Mouse (Mus musculus): Measurements from ENCODE around the gene Adamtsl5.

DNA sequence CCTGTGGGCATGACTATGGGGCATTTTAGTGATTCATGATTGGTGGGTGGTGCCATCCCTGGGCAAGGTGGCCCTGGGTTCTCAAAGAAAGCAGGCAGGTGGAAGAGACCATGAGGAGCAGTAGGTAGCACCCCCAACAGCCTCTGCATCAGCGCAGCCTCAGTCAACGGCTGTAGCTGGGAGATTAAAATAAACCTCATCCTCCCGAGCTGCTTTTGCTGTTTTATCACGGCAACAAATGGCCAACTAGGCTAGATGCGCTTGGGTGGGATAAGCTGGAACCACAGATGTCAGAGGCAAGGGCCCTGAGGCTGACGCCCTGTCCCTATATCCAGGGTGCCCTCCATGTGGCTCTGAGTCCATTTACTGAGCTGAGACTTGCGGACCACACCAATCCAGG, 36.5 kb upstream of the Adamtsl5 start:
- TF ChIP-seq POLR2A (IDR thresholded peaks at IDR 0.05; ENCODE audit: insufficient read depth, low read depth, low read length) (no peak), CTCF (IDR thresholded peaks at IDR 0.05) (no peak)
